Mouse (Mus musculus): ENCODE data around the gene Zhx3. TPM values are rescaled to one million over a fixed set of nuclear protein-coding genes. Genes with fewer than 3 reads are reported as not detected.

The Zhx3 gene
- polyA plus RNA-seq, 1 experiment from 2014 or later = 12.6 TPM

- H3K9ac ChIP-seq = no peak overlapping the region
- no peak for ATAC-seq (ENCODE audit: low FRiP score, low read depth)
- 45% methylated on average over 6 of the region's 6 CpGs for WGBS
- H3K4me1 ChIP-seq = peaks cover 11% of the 10 kb centered on the region; the same call in 1 of the 2 replicates
- H3K9me3 ChIP-seq = no peaks in the 10 kb centered on the region
- H3K27me3 ChIP-seq = no peaks in the 10 kb centered on the region
- no peaks in the 10 kb centered on the region for H3K36me3 ChIP-seq
- H3K4me2 ChIP-seq (replicated peaks) = no peak overlapping the region
- no peak overlapping the region for H3K4me3 ChIP-seq
- no peak overlapping the region for H3K27ac ChIP-seq
Measured at GRCm38 (mm10) chr2:160881462-160882101, 8.8 kb upstream of the Zhx3 start.

- WGBS = 52% methylated on average over 13 of the region's 13 CpGs
- H3K9ac ChIP-seq = no peak within 1 kb of the TSS
Measured at GRCm38 (mm10) chr2:160880453-160881195, 7.8 kb upstream of the Zhx3 start, which contains the start of gene Lpin3. Gene Lpin3 (plus strand): TSS chr2:160880670.

GRCm38 (mm10) chr2:160876115-160876514, 3.3 kb upstream of the Zhx3 start:
- no peak for ATAC-seq (ENCODE audit: low FRiP score, low read depth)
- peaks cover 16% of the 10 kb centered on the region for H3K4me1 ChIP-seq
- no peak overlapping the region for H3K4me2 ChIP-seq (replicated peaks)
- WGBS = 86% methylated on average over 4 of the region's 4 CpGs
- H3K9me3 ChIP-seq = no peaks in the 10 kb centered on the region
- H3K36me3 ChIP-seq = no peaks in the 10 kb centered on the region
- H3K9ac ChIP-seq = no peak overlapping the region
- H3K27ac ChIP-seq = no peak overlapping the region
- no peak overlapping the region for H3K4me3 ChIP-seq
- no peaks in the 10 kb centered on the region for H3K27me3 ChIP-seq

More at GRCm38 (mm10) chr2:160880453-160881195, 7.8 kb upstream of the Zhx3 start, which contains the start of gene Lpin3:
- H3K9me3 ChIP-seq = no peaks in the 10 kb centered on the region
- H3K4me1 ChIP-seq = peaks cover 11% of the 10 kb centered on the region; the same call in 1 of the 2 replicates
- ATAC-seq (ENCODE audit: low FRiP score, low read depth) = no peak
- H3K27me3 ChIP-seq = no peaks in the 10 kb centered on the region
- no peak within 1 kb of the TSS for H3K4me2 ChIP-seq (replicated peaks)
- no peak within 1 kb of the TSS for H3K4me3 ChIP-seq
- H3K36me3 ChIP-seq = no peaks in the 10 kb centered on the region
- H3K27ac ChIP-seq = no peak within 1 kb of the TSS

- no peak for ATAC-seq (ENCODE audit: low FRiP score, low read depth)
- no peaks in the 10 kb centered on the region for H3K27me3 ChIP-seq
- no peak overlapping the region for H3K4me2 ChIP-seq (replicated peaks)
- no peak overlapping the region for H3K27ac ChIP-seq
- H3K9ac ChIP-seq = no peak overlapping the region
- H3K4me3 ChIP-seq = no peak overlapping the region
- peaks cover 8% of the 10 kb centered on the region for H3K4me1 ChIP-seq
- WGBS = 83% methylated on average over 5 of the region's 5 CpGs
- H3K9me3 ChIP-seq = no peaks in the 10 kb centered on the region
- no peaks in the 10 kb centered on the region for H3K36me3 ChIP-seq
Measured at GRCm38 (mm10) chr2:160874231-160874877, 1.6 kb upstream of the Zhx3 start.

GRCm38 (mm10) chr2:160872395-160872794, 403 bp downstream of the Zhx3 start:
- Histone ChIP-seq H3K4me1 (peaks cover 8% of the 10 kb centered on the region), H3K27ac (peak overlapping the region; percentile 96), H3K4me3 (peak overlapping the region; percentile 89), H3K9me3 (no peaks in the 10 kb centered on the region), H3K9ac (peak overlapping the region; percentile 98), H3K27me3 (no peaks in the 10 kb centered on the region), H3K4me2 (replicated peaks) (peak overlapping the region; percentile 84), H3K36me3 (no peaks in the 10 kb centered on the region)
- WGBS = 0% methylated on average over 32 of the region's 47 CpGs
- peak; percentile 92 for ATAC-seq (ENCODE audit: low FRiP score, low read depth)

- H3K4me1 ChIP-seq = peaks cover 8% of the 10 kb centered on the region
- H3K27me3 ChIP-seq = no peaks in the 10 kb centered on the region
- H3K9me3 ChIP-seq = no peaks in the 10 kb centered on the region
- H3K4me3 ChIP-seq = peak overlapping the region; percentile 10; the same call in 1 of the 2 replicates
- no peak for ATAC-seq (ENCODE audit: low FRiP score, low read depth)
- no peak overlapping the region for H3K9ac ChIP-seq
- H3K36me3 ChIP-seq = no peaks in the 10 kb centered on the region
- peak overlapping the region; percentile 35; the same call in 1 of the 2 replicates for H3K4me2 ChIP-seq (replicated peaks)
- no peak overlapping the region for H3K27ac ChIP-seq
- 84% methylated on average over 3 of the region's 3 CpGs for WGBS
Measured at GRCm38 (mm10) chr2:160871310-160871709, 1.5 kb downstream of the Zhx3 start.

- ATAC-seq (ENCODE audit: low FRiP score, low read depth) = no peak
- Histone ChIP-seq H3K27ac (no peak overlapping the region), H3K36me3 (no peaks in the 10 kb centered on the region), H3K4me3 (no peak overlapping the region), H3K27me3 (no peaks in the 10 kb centered on the region), H3K4me2 (replicated peaks) (no peak overlapping the region), H3K9me3 (no peaks in the 10 kb centered on the region), H3K4me1 (peaks cover 8% of the 10 kb centered on the region), H3K9ac (no peak overlapping the region)
- 75% methylated on average over 3 of the region's 3 CpGs for WGBS
Measured at GRCm38 (mm10) chr2:160869446-160869845, 3.4 kb downstream of the Zhx3 start.

- no peaks in the 10 kb centered on the region for H3K9me3 ChIP-seq
- no peaks in the 10 kb centered on the region for H3K27me3 ChIP-seq
- H3K9ac ChIP-seq = no peak overlapping the region
- no peak for ATAC-seq (ENCODE audit: low FRiP score, low read depth)
- H3K4me3 ChIP-seq = no peak overlapping the region
- H3K4me2 ChIP-seq (replicated peaks) = no peak overlapping the region
- H3K36me3 ChIP-seq = no peaks in the 10 kb centered on the region
- H3K27ac ChIP-seq = no peak overlapping the region
- WGBS = 76% methylated on average over 2 of the region's 2 CpGs
- H3K4me1 ChIP-seq = no peaks in the 10 kb centered on the region
Measured at GRCm38 (mm10) chr2:160865266-160865665, 7.5 kb downstream of the Zhx3 start.

- H3K4me2 ChIP-seq (replicated peaks) = no peak overlapping the region
- no peaks in the 10 kb centered on the region for H3K9me3 ChIP-seq
- H3K27me3 ChIP-seq = no peaks in the 10 kb centered on the region
- WGBS = 90% methylated on average over 1 of the region's 1 CpGs
- ATAC-seq (ENCODE audit: low FRiP score, low read depth) = no peak
- no peaks in the 10 kb centered on the region for H3K4me1 ChIP-seq
- no peak overlapping the region for H3K4me3 ChIP-seq
- H3K9ac ChIP-seq = no peak overlapping the region
- no peaks in the 10 kb centered on the region for H3K36me3 ChIP-seq
- H3K27ac ChIP-seq = no peak overlapping the region
Measured at GRCm38 (mm10) chr2:160864112-160864511, 8.7 kb downstream of the Zhx3 start.

- ATAC-seq (ENCODE audit: low FRiP score, low read depth) = no peak
Measured at GRCm38 (mm10) chr2:160860363-160860762, 12.4 kb downstream of the Zhx3 start.

GRCm38 (mm10) chr2:160856359-160857102, 16.3 kb downstream of the Zhx3 start:
- no peak for ATAC-seq (ENCODE audit: low FRiP score, low read depth)
- Histone ChIP-seq H3K36me3 (no peaks in the 10 kb centered on the region), H3K27me3 (no peaks in the 10 kb centered on the region), H3K9me3 (no peaks in the 10 kb centered on the region), H3K27ac (no peak overlapping the region), H3K4me3 (no peak overlapping the region), H3K4me2 (replicated peaks) (no peak overlapping the region), H3K9ac (no peak overlapping the region), H3K4me1 (no peaks in the 10 kb centered on the region)
- WGBS = 82% methylated on average over 5 of the region's 5 CpGs

More at GRCm38 (mm10) chr2:160860363-160860762, 12.4 kb downstream of the Zhx3 start:
- Histone ChIP-seq H3K9ac (no peak overlapping the region), H3K9me3 (no peaks in the 10 kb centered on the region), H3K27me3 (no peaks in the 10 kb centered on the region), H3K27ac (no peak overlapping the region), H3K36me3 (no peaks in the 10 kb centered on the region), H3K4me2 (replicated peaks) (no peak overlapping the region), H3K4me1 (no peaks in the 10 kb centered on the region), H3K4me3 (no peak overlapping the region)
- WGBS = 84% methylated on average over 1 of the region's 1 CpGs
